Mouse (Mus musculus): Measurements from ENCODE around the gene Napepld. TPM values are rescaled to one million over a fixed set of nuclear protein-coding genes. Genes with fewer than 3 reads are reported as not detected.

Gene Napepld
- polyA plus RNA-seq, 1 experiment from 2014 or later, result 5.1 TPM

DNA sequence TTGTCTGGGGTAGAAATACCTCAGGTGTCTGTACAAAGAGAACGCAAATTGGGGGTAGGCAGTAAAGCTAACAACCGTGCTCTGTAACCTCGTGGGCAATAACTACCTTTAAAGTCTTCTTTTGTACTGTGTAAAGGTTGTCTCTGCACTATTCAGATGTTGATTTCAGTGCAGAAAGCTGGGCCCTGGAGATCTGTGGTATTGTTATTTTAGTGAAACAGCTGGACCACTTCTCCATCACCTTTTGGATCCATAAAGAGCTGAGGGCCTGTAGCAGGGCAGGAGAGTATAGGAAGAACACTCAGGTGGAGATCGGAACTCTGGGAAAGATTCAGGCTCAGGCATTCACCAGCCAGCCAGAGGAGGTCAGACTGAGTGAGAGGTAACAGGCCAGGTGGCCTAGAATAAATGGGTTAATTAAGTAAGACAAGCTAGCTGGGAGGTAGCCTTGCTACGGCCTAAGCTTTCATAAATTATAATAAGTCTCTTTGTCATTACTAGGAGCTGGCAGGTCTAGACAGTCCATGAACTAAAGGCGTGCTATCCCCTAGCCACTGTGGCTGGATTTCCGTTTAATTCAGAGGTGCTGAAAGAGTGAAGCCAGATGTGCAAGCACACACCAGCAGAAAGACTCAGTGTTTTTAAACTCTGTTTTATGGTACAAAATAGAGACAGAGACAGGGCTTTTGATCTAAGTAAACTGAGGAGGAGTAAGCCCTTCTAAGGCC, 49.1 kb downstream of the Napepld start:
- no peak overlapping the region for H3K4me3 ChIP-seq (ENCODE audit: low read depth, low read length)
- ATAC-seq (ENCODE audit: insufficient read depth), result 0 out of 2 replicates have a peak, but pooled peaks have one; percentile 21
- WGBS, result 67% methylated on average over 7 of the region's 7 CpGs
- no peak overlapping the region for H3K9ac ChIP-seq
- H3K9me3 ChIP-seq (ENCODE audit: low read depth, low read length), result no peaks in the 10 kb centered on the region
- no peak for TF ChIP-seq CTCF (IDR thresholded peaks at IDR 0.05; ENCODE audit: low read depth)
- no peaks in the 10 kb centered on the region for H3K4me1 ChIP-seq (ENCODE audit: insufficient read depth)
- H3K27me3 ChIP-seq (ENCODE audit: insufficient read depth, low read length), result no peaks in the 10 kb centered on the region
- peak; percentile 36 for DNase-seq
- H3K27ac ChIP-seq (ENCODE audit: low read depth), result no peak overlapping the region
- no peak overlapping the region for H3K4me2 ChIP-seq
- peaks cover 68% of the 10 kb centered on the region for H3K36me3 ChIP-seq (ENCODE audit: insufficient read depth)

DNA sequence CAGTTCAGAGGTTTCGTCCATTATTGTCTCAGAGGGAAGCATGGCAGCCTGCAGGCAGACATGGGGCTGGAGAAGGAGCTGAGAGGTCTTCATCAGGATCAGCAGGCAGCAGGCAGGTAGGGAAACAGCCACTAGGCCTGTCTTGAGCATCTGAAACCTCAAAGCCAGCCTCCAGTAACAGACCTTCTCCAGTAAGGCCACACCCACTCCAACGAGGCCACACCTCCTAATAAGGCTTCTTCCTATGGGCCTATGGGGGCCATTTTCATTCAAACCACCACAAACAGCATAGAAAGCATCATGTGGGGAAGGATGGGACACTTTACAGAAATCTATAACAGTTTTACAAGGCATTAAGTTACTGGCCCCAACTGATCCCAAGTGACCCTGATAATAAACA, 50.5 kb downstream of the Napepld start:
- Histone ChIP-seq H3K4me3 (ENCODE audit: low read depth, low read length) (no peak overlapping the region), H3K9ac (no peak overlapping the region), H3K9me3 (ENCODE audit: low read depth, low read length) (no peaks in the 10 kb centered on the region), H3K27ac (ENCODE audit: low read depth) (no peak overlapping the region), H3K27me3 (ENCODE audit: insufficient read depth, low read length) (no peaks in the 10 kb centered on the region), H3K4me2 (no peak overlapping the region), H3K36me3 (ENCODE audit: insufficient read depth) (peaks cover 64% of the 10 kb centered on the region), H3K4me1 (ENCODE audit: insufficient read depth) (peaks cover 3% of the 10 kb centered on the region; the same call in 1 of the 2 replicates)
- 66% methylated on average over 2 of the region's 2 CpGs for WGBS
- DNase-seq (no peak), ATAC-seq (ENCODE audit: insufficient read depth) (no peak)
- no peak for TF ChIP-seq CTCF (IDR thresholded peaks at IDR 0.05; ENCODE audit: low read depth)

DNA sequence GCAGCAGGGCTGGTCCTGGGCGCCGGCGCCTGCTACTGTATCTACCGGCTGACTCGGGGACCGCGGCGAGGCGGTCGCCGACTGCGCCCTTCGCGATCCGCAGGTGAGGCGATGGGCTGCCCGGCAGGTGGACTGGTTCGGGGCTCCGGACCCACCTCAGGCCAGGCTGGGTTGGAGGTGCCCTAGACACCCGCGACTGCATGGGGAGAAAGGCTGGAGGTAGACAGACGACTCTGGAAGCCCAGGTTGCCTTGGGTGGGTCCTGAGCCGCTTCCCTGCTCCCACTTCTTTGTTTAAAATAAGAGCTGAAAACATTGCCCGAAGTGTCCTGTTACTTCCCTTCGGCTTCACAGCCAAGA, 55.1 kb downstream of the Napepld start:
- no peak for TF ChIP-seq CTCF (IDR thresholded peaks at IDR 0.05; ENCODE audit: low read depth)
- under 1% methylated on average over 25 of the region's 25 CpGs for WGBS
- no peaks in the 10 kb centered on the region for H3K27me3 ChIP-seq (ENCODE audit: insufficient read depth, low read length)
- H3K4me1 ChIP-seq (ENCODE audit: insufficient read depth), result peaks cover 3% of the 10 kb centered on the region; the same call in 1 of the 2 replicates
- H3K36me3 ChIP-seq (ENCODE audit: insufficient read depth), result peaks cover 34% of the 10 kb centered on the region
- DNase-seq (no peak), ATAC-seq (ENCODE audit: insufficient read depth) (no peak; the same call in none of the 2 replicates)
- H3K4me2 ChIP-seq, result peak overlapping the region; percentile 61
- peak overlapping the region; percentile 74 for H3K9ac ChIP-seq
- peak overlapping the region; percentile 87 for H3K27ac ChIP-seq (ENCODE audit: low read depth)
- no peaks in the 10 kb centered on the region for H3K9me3 ChIP-seq (ENCODE audit: low read depth, low read length)
- H3K4me3 ChIP-seq (ENCODE audit: low read depth, low read length), result peak overlapping the region; percentile 71

DNA sequence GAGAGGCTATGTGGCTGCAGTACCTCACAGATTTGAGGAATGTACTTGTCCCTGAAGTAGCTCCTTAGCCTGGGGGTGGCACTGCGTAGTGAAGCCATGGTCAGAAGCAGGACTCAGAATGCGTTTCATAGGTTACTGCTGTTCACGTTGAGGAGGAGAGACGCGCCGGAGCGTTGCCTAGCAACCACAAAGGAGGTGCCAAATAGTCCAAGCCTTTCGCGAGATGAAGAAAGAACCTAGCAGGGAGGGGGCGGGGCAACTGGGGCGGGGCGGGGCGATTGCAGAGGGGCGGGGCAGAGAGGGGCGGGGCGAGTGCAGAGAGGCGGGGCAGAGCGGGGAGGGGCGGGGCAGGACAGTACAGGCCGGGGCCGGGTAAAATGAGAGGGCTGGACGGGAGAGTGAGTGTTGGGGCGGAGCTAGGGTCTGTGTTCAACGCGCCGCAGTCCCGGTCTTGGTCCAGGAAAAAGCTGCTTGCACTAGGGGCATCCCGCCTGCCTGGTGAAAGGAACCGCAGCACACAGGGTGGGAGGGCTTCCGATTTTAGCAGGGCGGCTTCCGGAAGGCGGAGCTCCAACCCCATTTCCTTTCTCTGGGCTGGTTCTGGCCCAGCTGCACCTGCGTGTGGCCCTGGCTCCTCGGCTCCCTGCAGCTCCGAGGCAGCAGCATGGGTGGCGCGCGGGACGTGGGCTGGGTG, 55.6 kb downstream of the Napepld start, which contains the start of the genes Fbxl13 and Armc10:
Gene Fbxl13, minus strand, starts transcription at position 196 of the 694 bp plus-strand sequence.
Gene Armc10, plus strand, starts transcription at position 375 of the 694 bp plus-strand sequence.
- Histone ChIP-seq H3K4me1 (ENCODE audit: insufficient read depth) (peaks cover 3% of the 10 kb centered on the region; the same call in 1 of the 2 replicates), H3K27me3 (ENCODE audit: insufficient read depth, low read length) (no peaks in the 10 kb centered on the region), H3K4me3 (ENCODE audit: low read depth, low read length) (peak within 1 kb of the TSS; percentile 71), H3K9me3 (ENCODE audit: low read depth, low read length) (no peaks in the 10 kb centered on the region), H3K9ac (peak within 1 kb of the TSS; percentile 74), H3K27ac (ENCODE audit: low read depth) (peak within 1 kb of the TSS; percentile 87), H3K4me2 (peak within 1 kb of the TSS; percentile 61), H3K36me3 (ENCODE audit: insufficient read depth) (peaks cover 29% of the 10 kb centered on the region)
- peak; percentile 26 for TF ChIP-seq CTCF (IDR thresholded peaks at IDR 0.05; ENCODE audit: low read depth)
- WGBS, result under 1% methylated on average over 39 of the region's 40 CpGs
- DNase-seq (peak; percentile 93), ATAC-seq (ENCODE audit: insufficient read depth) (peak; percentile 97)

DNA sequence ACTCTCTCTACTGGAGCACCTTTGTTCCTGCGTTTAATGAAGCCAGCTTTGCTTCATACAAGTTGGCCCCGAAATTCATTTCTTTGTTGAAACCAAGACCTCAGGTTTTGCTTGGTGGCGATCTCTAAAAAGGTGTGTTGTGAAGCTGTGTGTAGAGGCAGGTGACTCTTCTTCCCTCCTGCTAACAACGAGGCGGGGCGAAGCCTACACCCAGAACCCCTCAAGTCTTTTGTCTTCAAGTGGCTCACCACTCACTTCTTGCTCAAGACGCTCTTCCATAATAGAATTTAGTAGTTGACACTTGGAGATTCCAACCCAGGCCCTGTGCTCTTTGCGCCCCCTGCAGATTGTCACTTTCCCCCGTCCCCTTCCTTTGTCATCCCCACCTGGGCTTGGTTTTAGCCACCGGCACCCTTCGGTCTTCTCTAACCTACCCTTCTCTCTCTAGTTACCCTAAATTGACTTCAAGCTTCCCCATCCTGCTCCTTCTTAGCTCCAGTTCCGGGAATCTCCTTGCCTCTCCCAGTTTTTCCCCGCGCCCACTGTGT, 56.2 kb downstream of the Napepld start:
- peak; percentile 3; the same call in 1 of the 2 replicates for ATAC-seq (ENCODE audit: insufficient read depth)
- 10% methylated on average over 14 of the region's 14 CpGs for WGBS
- H3K4me2 ChIP-seq, result peak overlapping the region; percentile 61
- TF ChIP-seq CTCF (IDR thresholded peaks at IDR 0.05; ENCODE audit: low read depth), result peak; percentile 46
- no peak overlapping the region for H3K9ac ChIP-seq
- H3K9me3 ChIP-seq (ENCODE audit: low read depth, low read length), result no peaks in the 10 kb centered on the region
- H3K4me1 ChIP-seq (ENCODE audit: insufficient read depth), result peaks cover 3% of the 10 kb centered on the region; the same call in 1 of the 2 replicates
- DNase-seq, result no peak
- peaks cover 22% of the 10 kb centered on the region for H3K36me3 ChIP-seq (ENCODE audit: insufficient read depth)
- H3K27ac ChIP-seq (ENCODE audit: low read depth), result peak overlapping the region; percentile 58
- peak overlapping the region; percentile 71 for H3K4me3 ChIP-seq (ENCODE audit: low read depth, low read length)
- H3K27me3 ChIP-seq (ENCODE audit: insufficient read depth, low read length), result no peaks in the 10 kb centered on the region

DNA sequence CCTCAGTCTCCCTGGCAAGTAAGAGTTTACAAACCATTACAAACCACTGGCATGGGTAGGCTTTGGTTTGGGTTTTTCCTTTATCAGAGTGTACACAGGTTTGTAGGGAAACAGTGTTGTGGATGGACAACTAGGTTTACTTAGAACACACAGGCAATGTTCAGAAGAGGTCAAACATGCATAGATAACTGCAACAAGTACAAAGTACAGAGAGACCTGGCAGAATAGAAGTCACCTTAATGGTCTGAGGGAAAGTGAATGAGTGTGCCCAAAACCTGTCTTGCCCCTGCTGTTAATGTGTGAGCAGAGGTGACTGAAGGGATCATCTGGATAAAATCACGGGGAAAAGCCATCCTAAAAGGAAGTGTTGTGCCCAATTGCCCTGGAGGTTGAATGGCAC, 57.6 kb downstream of the Napepld start:
- no peak overlapping the region for H3K4me3 ChIP-seq (ENCODE audit: low read depth, low read length)
- H3K4me2 ChIP-seq, result no peak overlapping the region
- H3K27ac ChIP-seq (ENCODE audit: low read depth), result no peak overlapping the region
- H3K36me3 ChIP-seq (ENCODE audit: insufficient read depth), result peaks cover 9% of the 10 kb centered on the region
- H3K4me1 ChIP-seq (ENCODE audit: insufficient read depth), result peaks cover 3% of the 10 kb centered on the region; the same call in 1 of the 2 replicates
- no peak for ATAC-seq (ENCODE audit: insufficient read depth)
- H3K27me3 ChIP-seq (ENCODE audit: insufficient read depth, low read length), result no peaks in the 10 kb centered on the region
- TF ChIP-seq CTCF (IDR thresholded peaks at IDR 0.05; ENCODE audit: low read depth), result no peak
- DNase-seq, result no peak
- H3K9ac ChIP-seq, result no peak overlapping the region
- 24% methylated on average over 1 of the region's 1 CpGs for WGBS
- H3K9me3 ChIP-seq (ENCODE audit: low read depth, low read length), result no peaks in the 10 kb centered on the region

DNA sequence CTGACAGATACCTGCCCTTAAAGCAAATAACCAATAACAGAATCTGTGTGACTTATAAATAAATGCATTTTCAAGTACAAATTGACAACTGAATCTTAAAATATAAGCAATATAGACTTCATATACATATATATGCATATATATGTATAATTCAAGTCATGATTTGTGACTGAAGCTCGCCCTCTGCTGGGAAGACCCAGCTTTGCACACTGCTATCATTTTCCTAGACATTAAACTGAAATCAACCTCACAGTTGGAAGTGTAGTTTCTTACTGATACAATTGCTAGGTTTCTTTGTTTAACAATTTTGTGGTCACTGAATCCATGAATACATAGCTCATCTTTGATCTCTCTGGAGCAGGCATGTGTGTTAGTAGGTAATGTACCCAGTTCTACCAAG, 60.2 kb downstream of the Napepld start:
- peak; percentile 80 for TF ChIP-seq CTCF (IDR thresholded peaks at IDR 0.05; ENCODE audit: low read depth)
- no peaks in the 10 kb centered on the region for H3K36me3 ChIP-seq (ENCODE audit: insufficient read depth)
- no peak overlapping the region for H3K27ac ChIP-seq (ENCODE audit: low read depth)
- H3K27me3 ChIP-seq (ENCODE audit: insufficient read depth, low read length), result no peaks in the 10 kb centered on the region
- DNase-seq (peak; percentile 84), ATAC-seq (ENCODE audit: insufficient read depth) (no peak)
- H3K4me2 ChIP-seq, result no peak overlapping the region
- no peak overlapping the region for H3K9ac ChIP-seq
- H3K9me3 ChIP-seq (ENCODE audit: low read depth, low read length), result no peaks in the 10 kb centered on the region
- no peak overlapping the region for H3K4me3 ChIP-seq (ENCODE audit: low read depth, low read length)
- WGBS, result 2% methylated on average over 1 of the region's 1 CpGs
- H3K4me1 ChIP-seq (ENCODE audit: insufficient read depth), result no peaks in the 10 kb centered on the region
